Mouse (Mus musculus) regulatory T cell (primary cell): ENCODE results near the gene Setd3.

Source experiments
- in situ Hi-C: fragments of 300-600 bp; cut with MboI, MseI; formaldehyde crosslinking; loops from one replicate; pipeline ENCODE4 v1.15.1; 2025; ENCODE audit warnings: high pct_unique_total_duplicates

The Setd3 gene

DNA sequence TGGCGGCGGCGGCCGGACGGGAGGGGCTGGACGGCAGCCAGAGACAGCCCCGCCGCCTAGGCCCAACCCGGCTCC is at the start of gene Setd3:
Gene Setd3 (minus strand): TSS at position 69 of the 75 bp plus-strand sequence.
- in situ Hi-C loops = loop anchor here (25.0 kb wide), 1 partner anchor 633 kb away; no protein-coding TSS in a partner anchor

- in situ Hi-C loops = loop anchor here (25.0 kb wide), 1 partner anchor 1935 kb away; no protein-coding TSS in a partner anchor
Observed at GRCm38 (mm10) chr12:108227527-108227926, 48.4 kb upstream of the Setd3 start.

DNA sequence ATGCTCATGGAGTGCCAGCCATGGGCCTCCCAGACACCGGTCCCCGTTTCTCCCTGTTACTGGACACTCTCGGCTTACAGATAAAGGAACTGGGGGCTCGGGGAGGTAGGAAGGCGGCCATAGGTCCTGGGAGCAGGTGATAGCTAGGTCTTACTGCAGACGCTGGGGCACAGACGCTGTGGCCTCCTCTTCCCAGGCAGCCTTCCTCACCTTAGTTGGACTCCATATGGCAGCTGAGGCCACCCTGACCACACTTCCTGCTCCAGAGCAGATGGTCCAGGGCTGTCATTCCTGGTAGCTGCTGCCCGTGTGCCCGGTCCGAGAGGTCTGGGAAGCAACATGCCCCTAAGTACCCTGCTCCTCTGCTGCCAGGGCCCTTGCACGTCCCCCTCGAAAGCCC is 47.8 kb upstream of the Setd3 start:
- in situ Hi-C loops = loop anchor here (25.0 kb wide), 1 partner anchor 1935 kb away; no protein-coding TSS in a partner anchor

DNA sequence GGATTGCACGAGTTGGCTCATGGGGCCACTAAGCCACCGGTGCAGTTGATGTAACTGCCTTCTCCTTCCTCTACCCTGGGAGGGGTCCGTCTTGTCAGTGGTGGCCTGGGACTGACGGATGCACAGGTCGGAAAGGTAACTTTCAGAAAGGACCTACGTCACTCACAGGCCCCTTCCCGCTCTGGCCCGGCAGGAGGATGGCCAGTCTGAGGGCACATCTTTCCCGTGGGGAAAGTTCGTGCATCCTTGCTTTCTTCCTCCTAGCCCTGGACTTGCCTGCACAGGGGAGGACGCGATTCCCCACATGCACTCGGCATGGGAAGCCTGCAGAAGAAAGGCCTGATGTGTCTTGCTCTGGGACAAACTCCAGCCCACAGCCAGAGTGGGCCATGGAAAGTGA is 47.1 kb upstream of the Setd3 start:
- in situ Hi-C loops = loop anchor here (25.0 kb wide), 1 partner anchor 1936 kb away; no protein-coding TSS in a partner anchor

- in situ Hi-C loops = loop anchor here (25.0 kb wide), 1 partner anchor 1937 kb away; no protein-coding TSS in a partner anchor
Observed at GRCm38 (mm10) chr12:108225781-108226180, 46.7 kb upstream of the Setd3 start.

DNA sequence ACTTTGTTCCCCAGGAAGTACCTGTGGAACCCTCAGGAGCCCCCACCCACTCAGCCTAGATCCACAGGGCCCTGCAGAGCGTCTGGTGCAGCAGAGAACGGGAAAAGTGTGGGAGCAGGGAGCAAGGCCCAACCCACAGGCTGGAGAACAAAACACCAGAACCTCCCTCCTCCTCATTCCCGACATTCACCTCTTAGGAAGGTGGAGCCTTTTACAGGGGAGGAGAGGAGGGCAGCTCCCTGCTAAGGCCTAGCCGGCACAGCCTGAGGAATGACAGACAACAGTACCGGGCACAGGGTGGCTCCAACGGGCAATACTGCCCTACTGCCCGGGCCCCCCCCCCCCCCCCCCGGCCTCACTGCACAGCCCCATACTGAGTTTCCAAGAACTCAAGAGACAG is 44.2 kb upstream of the Setd3 start:
- in situ Hi-C loops = no loop called here

DNA sequence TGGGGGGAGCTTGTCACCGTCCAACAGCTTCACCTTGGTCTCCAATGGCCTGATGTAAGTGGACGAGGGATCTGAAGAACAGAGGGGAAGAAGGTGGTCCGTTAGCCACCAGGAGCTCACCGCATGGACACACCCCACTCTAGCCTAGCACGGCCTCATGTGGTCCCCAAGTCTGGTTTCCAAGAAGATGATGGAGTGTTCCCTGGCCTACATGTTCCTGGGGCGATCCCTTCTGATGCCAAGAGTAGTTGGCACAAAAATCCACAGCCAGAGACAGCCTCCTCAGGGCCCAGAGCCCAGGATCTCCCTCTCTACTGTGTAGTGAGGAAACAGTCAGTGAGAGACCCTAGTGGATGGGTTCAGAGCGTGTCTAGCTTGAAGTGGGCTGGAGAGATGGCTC is 42.6 kb upstream of the Setd3 start:
- in situ Hi-C loops = no loop called here

DNA sequence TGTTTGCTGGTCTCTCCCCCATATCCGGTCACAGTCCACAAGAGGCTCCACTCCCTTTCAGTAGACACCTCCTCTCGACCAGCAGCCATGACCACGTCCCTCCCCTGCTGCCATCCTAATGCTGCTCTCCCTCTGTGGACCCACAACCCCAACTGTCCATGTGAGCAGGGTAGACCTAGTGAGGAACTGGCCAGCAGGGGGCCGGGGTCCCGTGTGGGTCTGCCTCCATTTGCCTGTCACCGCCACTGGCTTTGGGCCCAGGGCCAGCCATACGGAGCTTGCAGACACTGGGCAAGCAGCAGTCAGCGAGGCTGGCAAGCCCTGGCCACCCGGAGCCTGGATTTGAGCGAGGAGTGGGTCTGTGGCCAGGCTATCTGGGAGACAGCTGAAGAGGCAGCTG is 42.1 kb upstream of the Setd3 start:
- in situ Hi-C loops = no loop called here

DNA sequence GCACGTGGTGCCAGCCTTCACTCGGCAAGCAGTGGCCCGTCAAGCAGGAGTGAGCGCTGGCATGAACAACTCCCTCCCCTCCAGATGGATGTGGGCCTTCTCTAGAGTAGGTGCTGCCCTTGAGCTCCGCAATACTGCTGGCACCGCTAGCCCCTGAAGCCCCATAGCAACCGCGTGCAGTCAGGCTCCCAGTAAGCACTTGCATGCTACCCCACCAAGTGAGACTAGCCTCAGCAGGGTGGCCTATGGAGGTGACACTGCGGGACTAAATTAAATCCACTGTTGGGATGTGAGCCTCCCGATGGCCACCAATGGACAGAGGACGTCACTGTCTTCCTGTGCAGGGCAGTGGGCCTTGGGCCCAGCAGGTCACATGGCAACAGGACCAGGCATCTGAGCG is 41.5 kb upstream of the Setd3 start:
- in situ Hi-C loops = no loop called here

DNA sequence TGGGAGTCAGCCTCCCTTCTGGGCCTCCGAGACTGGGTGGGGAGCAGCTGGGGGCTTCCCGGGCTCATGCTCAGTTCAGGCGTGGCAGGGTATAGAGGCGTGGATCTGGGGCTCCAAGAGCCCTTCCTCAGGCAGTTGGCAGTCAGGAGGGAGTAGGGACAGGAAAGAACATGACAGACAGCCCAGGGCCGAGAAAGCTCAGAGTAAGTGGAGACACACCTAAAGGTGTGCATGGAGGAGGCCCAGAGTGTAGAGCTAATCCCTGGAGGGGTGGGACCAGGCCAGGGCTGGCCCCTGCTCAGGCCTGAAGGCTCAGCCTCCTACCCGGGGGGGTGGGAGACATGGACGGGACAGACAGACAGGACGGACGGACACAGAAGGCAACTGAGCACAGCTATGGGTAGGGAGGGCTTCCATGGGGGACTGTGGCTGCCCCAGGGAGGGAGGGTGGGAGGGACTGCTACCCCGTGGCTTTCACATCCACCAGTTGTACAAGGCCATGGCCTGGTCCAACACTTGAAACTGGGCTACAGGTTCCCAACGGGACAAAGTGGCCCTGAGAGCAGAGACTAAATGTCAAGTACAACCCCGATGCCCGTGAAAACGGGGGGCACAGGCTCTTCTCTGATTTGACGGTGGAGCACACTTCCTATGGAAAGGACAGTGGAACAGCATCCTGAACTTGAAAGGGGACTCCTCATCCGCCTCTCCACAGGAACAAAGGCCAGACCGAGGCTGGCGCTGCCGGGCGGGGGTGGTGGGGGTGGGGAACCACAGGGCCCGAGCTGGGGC is 40.9 kb upstream of the Setd3 start:
- in situ Hi-C loops = no loop called here

GRCm38 (mm10) chr12:108219163-108219562 is 40.0 kb upstream of the Setd3 start:
- in situ Hi-C loops = no loop called here

- in situ Hi-C loops = no loop called here
Observed at GRCm38 (mm10) chr12:108217572-108217971, 38.5 kb upstream of the Setd3 start.

DNA sequence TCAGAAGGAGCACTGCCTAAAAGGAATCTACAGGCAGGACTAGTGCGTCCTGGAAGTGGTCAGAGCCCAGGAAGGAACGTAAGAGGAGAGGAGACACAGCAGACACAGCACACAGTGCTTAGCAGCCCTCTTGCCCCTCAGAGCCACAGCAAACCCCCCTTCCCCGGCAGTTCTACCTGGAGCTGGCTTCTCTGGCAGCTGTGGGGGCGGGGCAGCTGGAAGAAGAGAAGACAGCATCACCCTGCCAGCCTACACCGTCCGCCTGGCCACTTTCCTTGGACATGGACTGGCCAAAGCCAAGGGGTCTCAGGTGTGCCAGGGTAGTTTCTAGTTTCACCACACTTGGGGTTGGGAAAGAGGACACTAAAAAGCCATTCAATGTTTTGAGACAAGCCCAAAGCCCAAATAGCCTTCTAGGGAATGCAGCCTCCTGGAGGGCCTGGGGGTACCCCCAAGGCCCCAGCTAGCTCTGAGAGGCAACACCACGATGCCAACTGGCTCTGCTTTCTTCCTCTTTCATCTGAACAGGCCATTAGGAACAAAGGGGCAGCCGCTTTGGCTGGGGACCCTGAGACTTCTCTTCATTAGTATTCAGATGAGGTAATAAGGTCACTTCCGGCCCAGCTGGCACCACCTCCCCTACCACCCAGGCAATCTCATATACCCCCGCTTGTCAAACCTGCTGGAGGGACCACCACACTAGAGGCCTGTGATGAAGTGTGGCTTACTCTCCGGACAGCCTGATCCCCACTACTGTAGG is 37.7 kb upstream of the Setd3 start:
- in situ Hi-C loops = no loop called here

- in situ Hi-C loops = no loop called here
Observed at GRCm38 (mm10) chr12:108215090-108215489, 36.0 kb upstream of the Setd3 start.

DNA sequence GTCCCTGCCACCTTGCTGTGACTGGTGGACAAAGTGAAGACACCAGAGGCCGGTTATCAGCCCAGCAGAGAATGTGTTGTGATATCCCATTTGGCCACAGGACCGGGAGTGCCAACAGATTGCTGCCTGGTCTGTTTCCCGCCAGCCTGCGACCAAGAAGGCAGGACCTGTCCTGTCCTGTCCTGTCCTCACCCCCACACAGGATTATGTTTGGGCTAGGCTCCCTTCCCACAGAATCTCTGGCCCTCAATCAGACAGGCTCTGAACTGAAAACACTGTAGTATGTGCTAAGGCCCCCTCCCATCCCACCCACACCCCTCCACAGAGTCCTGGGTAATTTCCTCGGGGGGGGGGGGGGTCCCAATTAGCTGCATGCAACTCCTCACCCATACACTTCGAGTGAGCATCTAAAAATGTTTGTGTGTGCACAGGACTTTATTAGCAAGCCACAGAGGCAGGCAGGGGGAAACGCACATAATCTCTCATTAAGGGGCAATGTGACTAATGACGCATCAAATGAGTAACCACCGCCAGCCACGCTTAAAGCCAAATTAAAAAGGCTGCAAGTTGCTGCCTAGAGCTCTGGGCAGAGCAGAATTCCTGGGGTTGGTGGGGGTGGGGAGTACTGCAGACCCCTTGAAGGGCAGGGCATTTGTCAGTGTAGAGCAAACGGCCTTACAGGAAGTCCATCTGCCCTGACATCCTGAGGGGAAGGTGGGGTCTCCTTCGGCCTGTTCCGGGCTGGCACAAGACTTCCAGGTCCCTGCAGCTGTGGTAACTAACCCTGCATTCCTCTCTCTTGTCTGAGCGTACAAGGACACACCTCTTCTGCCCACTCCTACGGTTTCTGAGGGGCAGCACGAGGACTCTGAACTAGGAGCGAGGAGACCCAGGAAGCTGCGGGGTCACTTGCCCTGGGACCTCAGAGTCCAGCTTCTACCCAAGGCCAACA is 34.3 kb upstream of the Setd3 start:
- in situ Hi-C loops = no loop called here

GRCm38 (mm10) chr12:108212476-108212875 is 33.4 kb upstream of the Setd3 start:
- in situ Hi-C loops = no loop called here

- in situ Hi-C loops = no loop called here
Observed at GRCm38 (mm10) chr12:108212071-108212470, 33.0 kb upstream of the Setd3 start.

GRCm38 (mm10) chr12:108210623-108211022 is 31.5 kb upstream of the Setd3 start:
- in situ Hi-C loops = no loop called here

DNA sequence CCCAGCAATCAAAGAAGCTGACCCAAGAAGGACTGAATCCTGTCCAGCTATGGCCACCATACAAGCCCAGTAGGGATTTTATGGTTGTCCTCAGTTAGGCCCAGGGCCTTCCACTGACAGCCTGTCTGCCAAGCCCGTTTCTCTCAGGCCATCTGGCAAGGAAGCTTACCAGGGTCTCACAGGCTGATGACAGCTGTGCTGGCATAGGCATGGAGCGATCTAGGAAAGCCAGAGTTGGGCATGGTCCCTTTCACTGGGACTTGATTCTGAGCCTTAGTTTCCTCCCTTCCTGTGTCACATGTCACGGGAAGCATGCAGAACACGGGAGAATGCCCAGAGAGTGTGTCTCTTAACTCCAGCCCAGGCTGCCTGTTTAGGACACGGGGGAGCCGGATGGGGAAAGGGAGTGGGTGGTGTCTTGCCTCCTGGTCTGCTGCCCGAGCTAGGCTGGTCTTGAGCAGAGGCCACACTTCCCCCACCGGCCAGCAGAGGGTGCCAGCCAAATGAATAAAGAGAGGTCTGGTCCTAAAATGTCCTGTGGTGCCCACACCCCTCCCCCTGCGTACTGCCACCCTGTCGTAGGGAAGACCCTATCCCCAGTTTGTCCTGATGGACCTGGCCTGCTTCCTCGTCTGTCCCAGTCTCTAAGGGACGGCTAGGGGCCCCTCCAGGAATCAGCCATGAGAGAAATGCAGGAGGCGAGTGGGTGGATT is 29.8 kb upstream of the Setd3 start:
- in situ Hi-C loops = no loop called here

DNA sequence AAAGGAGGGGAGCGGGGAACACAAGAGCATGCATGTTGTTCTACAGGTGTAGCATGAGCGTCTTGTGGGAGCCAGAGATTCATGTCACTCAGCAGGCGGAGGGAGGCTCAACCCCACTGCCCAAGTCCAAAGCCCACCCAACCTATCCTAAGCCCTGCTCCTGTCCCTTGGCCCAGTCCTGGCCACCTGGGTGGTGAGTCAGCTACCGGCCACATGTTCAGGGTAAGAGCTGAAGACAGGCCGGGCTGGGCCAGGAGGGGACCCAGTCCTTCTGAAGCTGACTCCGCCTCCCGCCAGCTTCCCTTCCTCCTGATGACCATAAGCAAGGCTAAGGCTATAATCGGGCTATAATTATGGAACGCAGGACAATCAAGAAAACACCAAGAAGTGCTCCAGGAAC is 29.1 kb upstream of the Setd3 start:
- in situ Hi-C loops = no loop called here

- in situ Hi-C loops = no loop called here
Observed at GRCm38 (mm10) chr12:108206641-108207040, 27.5 kb upstream of the Setd3 start.
